Mouse (Mus musculus): ENCODE results near the gene Lcn10.

GRCm38 (mm10) chr2:25686941-25687340 is 4.4 kb downstream of the Lcn10 start:
- TF ChIP-seq POLR2A (IDR thresholded peaks at IDR 0.05; ENCODE audit: borderline replicate concordance, extremely low read depth, insufficient read depth, insufficient read length, poor library complexity, severe bottlenecking), result no peak
- no peak for TF ChIP-seq CTCF (IDR thresholded peaks at IDR 0.05; ENCODE audit: borderline replicate concordance, extremely low read depth, insufficient read depth, insufficient read length)

Data from brain, embryonic 14.5 days (tissue).